Mouse (Mus musculus): ENCODE data around the gene B4galnt1. TPM values are rescaled to one million over a fixed set of nuclear protein-coding genes. Genes with fewer than 3 reads are reported as not detected.

B4galnt1 gene
- 45.0 and 45.1 TPM in 2 replicates for polyA plus RNA-seq (2015; fragmentation: Nextera tagmentation; extraction: Ambion mirVana)

GRCm38 (mm10) chr10:127164631-127165353 lies at the start of gene B4galnt1:
Gene B4galnt1, plus strand, starts transcription at chr10:127165225.
- H3K4me1 ChIP-seq (replicated peaks), result peaks cover 36% of the 10 kb centered on the region
- H3K4me3 ChIP-seq, result peak within 1 kb of the TSS; percentile 83
- 2% methylated on average over 51 of the region's 52 CpGs for WGBS
- H3K36me3 ChIP-seq, result peaks cover 15% of the 10 kb centered on the region
- H3K9ac ChIP-seq, result peak within 1 kb of the TSS; percentile 98
- peak; percentile 90 for ATAC-seq (ENCODE audit: low read depth)
- H3K27ac ChIP-seq (replicated peaks), result peak within 1 kb of the TSS; percentile 91
- peak within 1 kb of the TSS; percentile 95 for H3K4me2 ChIP-seq
- H3K9me3 ChIP-seq, result no peaks in the 10 kb centered on the region
- peaks cover 46% of the 10 kb centered on the region for H3K27me3 ChIP-seq

GRCm38 (mm10) chr10:127118470-127118869 lies 46.6 kb upstream of the B4galnt1 start:
- Histone ChIP-seq H3K36me3 (peaks cover 51% of the 10 kb centered on the region), H3K4me2 (no peak overlapping the region), H3K4me3 (no peak overlapping the region), H3K4me1 (replicated peaks) (peaks cover 31% of the 10 kb centered on the region), H3K27me3 (no peaks in the 10 kb centered on the region), H3K9me3 (no peaks in the 10 kb centered on the region), H3K27ac (replicated peaks) (no peak overlapping the region), H3K9ac (no peak overlapping the region)
- ATAC-seq (ENCODE audit: low read depth), result no peak
- WGBS, result 92% methylated on average over 11 of the region's 11 CpGs

DNA sequence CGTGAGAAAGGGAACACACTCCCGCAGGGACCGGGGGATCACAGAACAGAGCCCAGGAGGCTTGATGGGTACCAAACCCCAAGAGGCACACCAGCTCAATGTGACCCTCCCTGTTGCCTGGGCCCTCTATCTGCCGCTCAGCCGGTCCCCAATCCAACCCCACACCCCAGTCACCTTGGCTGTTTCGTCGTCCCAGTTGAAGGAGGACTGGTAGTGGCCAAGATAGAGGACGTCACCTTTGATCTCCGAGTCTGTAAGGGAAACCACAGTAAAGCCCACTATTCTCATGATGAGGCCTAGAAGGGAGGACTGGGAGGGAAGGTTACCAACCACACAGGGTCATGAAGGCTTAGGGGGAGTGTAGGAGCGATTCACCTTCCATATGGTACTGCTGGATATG lies 45.8 kb upstream of the B4galnt1 start:
- Histone ChIP-seq H3K9me3 (no peaks in the 10 kb centered on the region), H3K4me1 (replicated peaks) (peaks cover 32% of the 10 kb centered on the region), H3K4me2 (no peak overlapping the region), H3K36me3 (peaks cover 51% of the 10 kb centered on the region), H3K9ac (peak overlapping the region; percentile 22; the same call in 1 of the 2 replicates), H3K4me3 (0 out of 2 replicates have a peak overlapping the region, but pooled peaks have one; percentile 96), H3K27ac (replicated peaks) (no peak overlapping the region), H3K27me3 (no peaks in the 10 kb centered on the region)
- no peak for ATAC-seq (ENCODE audit: low read depth)
- 93% methylated on average over 10 of the region's 10 CpGs for WGBS

- whole genome bisulfite sequencing, result 2% methylated on average over 33 of the region's 34 CpGs
- H3K27ac ChIP-seq (replicated peaks), result peak overlapping the region; percentile 56; the same call in 1 of the 2 replicates
Measured at GRCm38 (mm10) chr10:127120301-127121065, 44.5 kb upstream of the B4galnt1 start.

DNA sequence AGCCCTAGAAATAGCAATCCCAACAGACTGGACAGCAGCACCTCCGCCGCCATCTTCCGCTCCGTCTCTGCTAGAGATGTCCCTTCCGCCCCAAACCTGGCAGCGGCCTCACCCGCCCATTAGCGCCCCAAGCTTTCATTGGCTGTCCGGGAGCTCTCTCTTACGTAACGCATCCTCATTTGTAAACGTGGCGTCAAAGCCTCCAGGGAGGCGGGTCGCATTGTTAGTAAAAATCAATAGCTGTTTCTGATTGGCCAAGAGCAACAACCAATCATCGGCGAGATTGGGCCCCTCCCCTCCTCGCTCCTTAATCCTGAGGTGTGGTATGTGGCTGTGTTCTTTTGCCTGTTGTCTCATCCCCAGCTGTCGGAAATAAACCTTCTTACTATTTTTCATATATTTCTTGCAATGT lies 44.0 kb upstream of the B4galnt1 start, which contains the start of gene Os9:
Gene Os9, minus strand, starts transcription at position 66 of the 412 bp plus-strand sequence.
- Histone ChIP-seq H3K27me3 (no peaks in the 10 kb centered on the region), H3K36me3 (peaks cover 34% of the 10 kb centered on the region), H3K27ac (replicated peaks) (peak within 1 kb of the TSS; percentile 93), H3K4me1 (replicated peaks) (peaks cover 32% of the 10 kb centered on the region), H3K4me2 (peak within 1 kb of the TSS; percentile 95), H3K4me3 (peak within 1 kb of the TSS; percentile 96), H3K9me3 (no peaks in the 10 kb centered on the region), H3K9ac (peak within 1 kb of the TSS; percentile 94)
- under 1% methylated on average over 19 of the region's 19 CpGs for WGBS
- ATAC-seq (ENCODE audit: low read depth), result peak; percentile 94

More at GRCm38 (mm10) chr10:127120301-127121065, 44.5 kb upstream of the B4galnt1 start:
- no peaks in the 10 kb centered on the region for H3K27me3 ChIP-seq
- ATAC-seq (ENCODE audit: low read depth), result peak; percentile 55
- H3K4me3 ChIP-seq, result peak overlapping the region; percentile 96
- H3K9ac ChIP-seq, result peak overlapping the region; percentile 94
- peaks cover 40% of the 10 kb centered on the region for H3K36me3 ChIP-seq
- H3K9me3 ChIP-seq, result no peaks in the 10 kb centered on the region
- H3K4me2 ChIP-seq, result peak overlapping the region; percentile 95
- H3K4me1 ChIP-seq (replicated peaks), result peaks cover 32% of the 10 kb centered on the region

- H3K4me3 ChIP-seq, result peak overlapping the region; percentile 96
- no peak for ATAC-seq (ENCODE audit: low read depth)
- H3K4me2 ChIP-seq, result peak overlapping the region; percentile 55
- peaks cover 32% of the 10 kb centered on the region for H3K4me1 ChIP-seq (replicated peaks)
- no peaks in the 10 kb centered on the region for H3K27me3 ChIP-seq
- 83% methylated on average over 3 of the region's 3 CpGs for WGBS
- peak overlapping the region; percentile 67 for H3K9ac ChIP-seq
- peaks cover 25% of the 10 kb centered on the region for H3K36me3 ChIP-seq
- H3K27ac ChIP-seq (replicated peaks), result peak overlapping the region; percentile 93
- H3K9me3 ChIP-seq, result no peaks in the 10 kb centered on the region
Measured at GRCm38 (mm10) chr10:127122018-127122417, 43.0 kb upstream of the B4galnt1 start.

GRCm38 (mm10) chr10:127122784-127123435 lies 42.1 kb upstream of the B4galnt1 start:
- Histone ChIP-seq H3K27ac (replicated peaks) (peak overlapping the region; percentile 93), H3K9ac (peak overlapping the region; percentile 67), H3K4me2 (peak overlapping the region; percentile 55), H3K9me3 (no peaks in the 10 kb centered on the region), H3K36me3 (peaks cover 16% of the 10 kb centered on the region), H3K4me3 (peak overlapping the region; percentile 96), H3K27me3 (no peaks in the 10 kb centered on the region), H3K4me1 (replicated peaks) (peaks cover 32% of the 10 kb centered on the region)
- peak; percentile 41 for ATAC-seq (ENCODE audit: low read depth)
- WGBS, result 16% methylated on average over 13 of the region's 13 CpGs

DNA sequence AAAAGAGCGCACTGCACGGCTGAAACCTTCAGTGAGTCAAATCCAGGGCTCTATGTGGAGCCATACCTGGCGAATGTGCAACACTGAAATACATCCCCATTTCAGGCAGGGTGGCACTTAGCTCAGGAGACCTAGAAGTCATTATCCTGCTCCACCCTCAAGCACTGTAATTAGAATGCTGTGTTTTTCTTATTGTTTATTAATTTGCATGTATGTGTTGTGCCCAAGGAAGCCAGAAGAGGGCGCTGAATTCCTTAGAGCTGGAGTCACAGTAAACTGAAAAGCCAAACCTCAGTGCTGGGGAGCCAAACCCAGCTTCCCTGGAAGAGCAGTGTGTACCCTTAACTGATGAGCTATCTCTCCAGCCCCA lies 41.6 kb upstream of the B4galnt1 start:
- Histone ChIP-seq H3K4me2 (peak overlapping the region; percentile 55), H3K36me3 (peaks cover 11% of the 10 kb centered on the region), H3K9me3 (no peaks in the 10 kb centered on the region), H3K27me3 (no peaks in the 10 kb centered on the region), H3K9ac (peak overlapping the region; percentile 64), H3K27ac (replicated peaks) (peak overlapping the region; percentile 93), H3K4me3 (peak overlapping the region; percentile 96), H3K4me1 (replicated peaks) (peaks cover 32% of the 10 kb centered on the region)
- WGBS, result 10% methylated on average over 4 of the region's 4 CpGs
- ATAC-seq (ENCODE audit: low read depth), result no peak; the same call in 1 of the 2 replicates

DNA sequence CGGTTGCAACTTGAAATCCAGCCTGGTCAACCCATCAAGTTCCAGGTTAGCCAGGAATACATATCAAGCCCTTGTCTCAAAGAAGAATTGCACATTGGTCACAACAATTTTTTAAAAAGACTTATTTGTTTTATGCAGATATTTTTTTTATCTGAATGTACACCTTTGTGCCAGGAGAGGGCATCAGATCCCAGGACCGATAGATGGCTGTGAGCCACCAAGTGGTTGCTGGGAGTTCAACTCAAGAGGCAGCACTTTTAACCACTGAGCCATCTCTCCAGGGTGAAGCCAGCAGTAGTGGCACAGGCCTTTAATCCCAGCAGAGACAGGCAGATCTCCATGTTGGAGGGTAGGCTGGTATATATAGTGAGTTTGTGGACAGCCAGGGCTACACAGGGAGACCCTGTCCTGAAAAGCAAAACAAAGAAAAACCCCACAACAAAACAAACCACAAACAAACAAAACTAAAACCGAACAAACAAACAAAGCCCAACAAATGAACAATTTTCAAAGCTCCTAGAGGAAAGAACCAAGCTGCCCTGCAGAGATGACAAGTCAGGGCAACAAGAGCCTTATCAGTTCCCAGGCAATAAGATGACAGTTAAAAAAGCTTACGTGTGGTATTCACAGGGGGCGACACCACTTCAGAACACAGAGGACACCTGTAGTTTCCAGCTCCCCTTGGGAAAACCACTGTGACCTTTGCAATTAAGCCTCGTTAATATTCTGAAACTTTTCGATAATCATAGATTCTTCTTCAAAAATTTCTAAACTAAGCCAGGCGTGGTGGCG lies 39.6 kb upstream of the B4galnt1 start:
- H3K4me1 ChIP-seq (replicated peaks), result peaks cover 21% of the 10 kb centered on the region
- H3K27me3 ChIP-seq, result no peaks in the 10 kb centered on the region
- H3K27ac ChIP-seq (replicated peaks), result no peak overlapping the region
- WGBS, result 77% methylated on average over 9 of the region's 9 CpGs
- no peaks in the 10 kb centered on the region for H3K9me3 ChIP-seq
- ATAC-seq (ENCODE audit: low read depth), result no peak
- H3K4me3 ChIP-seq, result no peak overlapping the region
- no peak overlapping the region for H3K4me2 ChIP-seq
- H3K36me3 ChIP-seq, result no peaks in the 10 kb centered on the region
- H3K9ac ChIP-seq, result no peak overlapping the region

GRCm38 (mm10) chr10:127126579-127126978 lies 38.4 kb upstream of the B4galnt1 start:
- no peaks in the 10 kb centered on the region for H3K36me3 ChIP-seq
- no peaks in the 10 kb centered on the region for H3K27me3 ChIP-seq
- peaks cover 19% of the 10 kb centered on the region for H3K4me1 ChIP-seq (replicated peaks)
- no peak overlapping the region for H3K4me3 ChIP-seq
- no peaks in the 10 kb centered on the region for H3K9me3 ChIP-seq
- no peak overlapping the region for H3K4me2 ChIP-seq
- no peak overlapping the region for H3K27ac ChIP-seq (replicated peaks)
- ATAC-seq (ENCODE audit: low read depth), result no peak
- WGBS, result 88% methylated on average over 5 of the region's 5 CpGs
- H3K9ac ChIP-seq, result no peak overlapping the region

DNA sequence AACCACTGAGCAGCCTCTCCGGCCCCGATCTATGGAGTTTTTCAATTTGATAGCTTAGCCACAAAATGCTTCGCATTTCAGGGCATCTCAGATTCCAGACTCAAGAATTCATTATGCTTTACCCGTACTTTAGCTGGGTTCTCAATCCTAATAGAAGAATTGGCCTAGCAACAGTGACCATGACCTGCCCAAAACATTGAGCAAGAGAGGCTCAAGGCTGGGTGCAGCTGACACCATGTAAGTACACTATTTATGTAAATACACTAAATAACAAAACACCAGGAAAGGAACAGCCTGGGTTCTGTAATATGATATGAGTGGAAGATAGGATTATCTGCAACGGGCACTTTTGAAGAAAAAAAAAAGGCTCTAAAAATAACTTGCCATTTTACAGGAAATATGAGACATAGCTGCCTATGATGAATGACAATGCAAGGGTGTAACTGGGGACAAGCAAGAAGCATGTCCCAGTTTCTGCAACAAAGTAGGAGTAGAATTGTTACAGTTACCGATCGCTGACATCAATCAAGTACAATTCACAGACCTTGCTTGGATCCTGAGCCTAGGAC lies 37.2 kb upstream of the B4galnt1 start:
- ATAC-seq (ENCODE audit: low read depth), result no peak
- 85% methylated on average over 7 of the region's 7 CpGs for WGBS
- Histone ChIP-seq H3K9ac (no peak overlapping the region), H3K4me2 (no peak overlapping the region), H3K27ac (replicated peaks) (no peak overlapping the region), H3K4me1 (replicated peaks) (peaks cover 7% of the 10 kb centered on the region), H3K9me3 (no peaks in the 10 kb centered on the region), H3K27me3 (no peaks in the 10 kb centered on the region), H3K36me3 (no peaks in the 10 kb centered on the region), H3K4me3 (no peak overlapping the region)
